Mouse (Mus musculus): ENCODE measurements around the gene Stum.
"Not testable (repeated sequence)": the region's sequence is repeated elsewhere in the genome, so short reads cannot be mapped to it uniquely, and the experiment has no call there.

Stum gene

DNA sequence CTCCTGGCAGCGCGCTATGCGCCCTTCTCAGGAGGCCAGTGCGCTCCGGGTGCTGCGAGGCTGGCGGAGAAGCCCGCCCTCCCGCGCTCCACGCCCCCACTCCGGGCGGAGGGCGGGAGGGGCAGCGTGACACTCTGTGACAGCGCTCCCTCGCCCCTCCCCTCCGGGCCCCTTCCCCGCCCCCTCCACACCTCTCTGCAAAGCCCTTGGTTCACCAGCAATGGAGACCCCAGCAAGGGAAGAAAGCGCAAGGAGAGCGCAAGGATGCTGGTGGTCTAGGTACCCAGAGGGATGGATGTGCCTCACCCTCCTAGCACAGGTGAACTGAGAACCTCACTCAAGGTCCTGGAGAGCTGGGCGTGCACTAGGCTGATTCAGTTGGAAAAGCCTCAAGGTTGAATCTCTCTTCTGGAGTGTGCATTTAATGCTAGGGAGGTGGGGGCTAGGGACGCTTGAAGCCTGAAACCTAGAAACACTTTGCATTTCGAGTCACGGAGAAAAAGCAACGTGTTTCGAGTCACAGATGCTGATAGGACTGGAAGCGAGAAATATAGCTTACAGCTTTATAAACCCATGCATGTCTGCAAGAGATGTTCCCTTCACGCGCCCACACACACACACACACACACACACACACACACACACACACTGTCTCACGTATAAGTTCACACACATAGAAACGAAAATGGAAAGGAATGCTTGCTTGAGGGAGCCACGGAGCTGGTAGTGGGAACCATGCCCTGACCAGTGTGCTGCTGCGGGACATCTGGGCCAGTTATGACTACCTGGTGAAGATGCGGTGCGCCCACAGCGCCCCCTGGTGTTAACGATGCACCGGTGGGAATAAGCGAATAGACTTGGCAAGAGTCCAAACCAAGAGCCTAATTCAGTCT lies at the start of gene Stum:
Gene Stum (minus strand): TSS at position 106 of the 893 bp plus-strand sequence.
- DNase-seq = peak; percentile 62 to 80

DNA sequence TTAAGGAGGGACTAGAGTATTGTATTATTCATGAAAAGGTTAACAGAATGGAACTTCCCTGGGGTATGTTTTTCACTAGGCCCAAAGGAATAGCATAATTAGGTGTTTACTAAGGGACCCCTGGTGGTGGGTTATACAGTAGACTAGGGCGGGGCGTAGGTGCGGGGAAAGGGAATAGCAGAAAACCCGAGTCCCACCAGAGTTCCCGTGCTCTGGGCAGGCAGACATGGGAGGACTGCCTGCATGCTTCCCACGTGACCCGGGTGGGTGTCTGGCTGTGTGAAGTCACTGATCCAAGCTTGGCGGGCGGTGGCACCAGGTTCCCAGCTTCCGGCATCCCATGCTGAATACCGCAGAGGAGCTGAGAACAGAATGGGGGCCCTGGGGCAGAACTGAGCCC lies 49.4 kb upstream of the Stum start:
- DNase-seq = no peak

DNA sequence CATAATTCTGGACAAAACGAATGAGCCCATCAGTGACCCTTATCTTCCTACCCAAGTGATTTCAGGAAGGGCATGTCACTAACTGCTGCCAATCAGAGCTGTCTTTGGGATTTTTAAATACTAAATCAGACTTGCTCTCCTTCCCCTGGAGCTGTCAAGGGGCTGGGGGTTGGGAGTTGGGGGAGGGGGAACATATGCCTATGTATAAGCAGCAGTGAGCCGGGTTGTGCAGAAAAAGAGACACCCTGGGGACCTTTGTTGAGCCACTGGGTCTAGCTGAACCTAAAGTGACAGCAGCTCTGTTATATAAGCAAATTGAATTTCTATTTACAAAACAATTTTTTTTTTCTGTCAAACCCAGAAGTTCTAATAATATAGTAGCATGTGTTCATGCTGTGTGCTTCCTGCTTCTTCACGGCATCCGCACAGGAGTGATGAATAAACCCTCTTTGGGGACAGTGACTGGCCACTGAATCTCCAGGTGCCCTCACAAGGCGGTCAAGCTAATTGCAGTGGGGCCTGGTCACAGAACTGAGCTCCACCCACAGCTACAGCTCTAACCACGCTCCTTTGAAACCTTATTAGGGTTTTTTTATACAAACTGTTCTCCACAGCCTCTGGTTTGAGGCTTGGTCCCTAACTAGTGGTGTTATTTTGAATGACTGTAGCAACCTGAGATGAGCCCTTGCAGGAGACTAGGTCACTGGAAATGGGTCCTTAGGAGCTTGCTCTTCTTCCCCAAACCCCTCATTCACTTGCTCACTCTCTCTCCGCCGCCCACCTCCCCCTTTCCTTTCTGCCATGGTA lies 47.4 kb upstream of the Stum start:
- DNase-seq = no peak

DNA sequence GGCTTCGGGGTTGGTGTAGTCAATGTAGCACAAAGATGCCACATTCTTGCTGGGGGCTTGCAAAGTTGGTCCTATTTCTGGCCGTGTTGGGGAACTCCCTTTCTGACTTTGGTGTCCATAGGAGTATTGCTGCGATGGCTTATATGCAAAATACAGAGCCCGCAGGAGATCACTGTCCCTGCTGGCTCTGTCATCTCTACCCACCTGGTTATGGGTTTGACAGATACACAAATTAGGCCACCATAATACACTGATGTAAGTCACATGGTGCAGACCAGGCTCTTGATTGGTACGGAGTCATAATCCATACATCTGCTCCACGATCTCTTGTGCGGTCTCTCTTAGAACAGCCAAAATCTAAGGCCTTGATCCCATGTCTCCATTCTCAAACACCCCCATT lies 46.5 kb upstream of the Stum start:
- DNase-seq = no peak

DNA sequence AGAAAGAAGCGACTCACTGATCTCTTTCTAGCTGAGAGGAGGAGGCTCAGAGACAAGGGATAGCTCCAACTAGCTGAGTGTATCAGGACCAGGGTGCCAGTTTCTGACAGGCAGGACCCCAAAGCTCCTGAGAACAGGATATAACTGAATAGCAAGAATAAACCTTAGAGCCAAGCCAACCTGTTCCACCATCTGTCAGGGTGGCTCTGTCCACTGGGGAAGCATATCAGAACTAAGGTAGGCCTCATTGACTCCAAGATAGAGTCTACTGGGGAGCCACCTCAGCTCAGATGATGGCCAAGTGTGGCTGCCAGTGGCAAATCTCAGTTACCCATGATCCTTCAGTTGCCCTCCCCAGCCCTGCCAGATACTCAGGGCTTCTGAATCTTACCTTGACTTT lies 42.0 kb upstream of the Stum start:
- no peak for DNase-seq

DNA sequence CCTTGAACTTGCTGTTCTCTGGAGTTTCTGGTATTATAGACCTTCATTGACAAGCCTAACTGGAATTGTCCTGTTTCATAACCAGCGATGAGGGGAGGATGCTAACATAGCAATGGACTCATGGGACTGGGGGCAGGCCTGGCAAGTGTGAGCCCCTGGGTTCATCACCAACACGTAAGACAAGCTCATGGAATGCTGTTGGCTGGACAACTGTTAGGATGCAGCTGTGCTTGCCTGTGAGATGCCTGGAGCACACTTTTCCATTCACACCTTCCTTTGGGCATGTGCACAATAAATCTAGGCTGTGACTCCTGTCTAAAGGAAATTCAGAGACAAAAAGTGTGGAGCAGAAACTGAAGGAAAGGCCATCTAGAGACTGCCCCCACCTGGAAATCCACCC lies 40.0 kb upstream of the Stum start:
- DNase-seq = no peak

DNA sequence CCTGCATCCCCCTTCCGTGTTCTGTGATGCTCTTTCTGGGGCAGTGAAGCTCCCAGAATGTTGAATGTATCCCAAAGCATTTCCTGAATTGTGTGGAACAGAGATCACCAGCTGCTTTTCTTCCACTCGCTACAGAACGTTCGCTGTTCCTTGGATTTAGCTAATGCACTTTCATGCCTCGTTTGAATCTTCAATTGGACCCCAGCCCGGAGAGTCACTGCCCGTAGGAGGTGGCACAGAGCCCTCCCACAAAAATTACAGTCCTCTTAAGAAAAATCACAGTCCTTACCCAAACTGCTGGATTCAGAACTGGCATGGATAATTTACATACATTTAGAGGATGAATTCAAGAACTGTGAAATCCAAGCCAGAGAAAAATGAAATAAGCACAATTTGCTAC lies 36.9 kb upstream of the Stum start:
- no peak for DNase-seq

DNA sequence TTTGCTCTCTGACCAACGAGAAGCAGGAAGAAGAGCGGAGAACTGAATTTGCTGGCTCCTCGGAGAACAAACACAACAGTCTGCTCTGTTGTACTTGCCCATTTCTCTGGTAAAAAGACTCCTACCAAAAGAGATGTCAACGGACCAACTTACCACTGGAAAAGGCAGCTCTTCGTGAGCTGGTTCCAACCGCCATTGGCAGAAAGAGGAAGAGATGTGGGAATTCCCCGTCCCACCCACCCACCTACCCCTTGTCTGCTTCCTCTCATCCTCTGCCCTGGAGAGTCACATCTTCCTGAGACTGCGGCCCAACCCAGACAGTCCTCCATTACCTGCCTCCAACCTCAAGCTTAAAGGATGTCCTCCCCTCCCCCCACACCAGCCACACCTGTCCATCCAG lies 36.2 kb upstream of the Stum start:
- no peak for DNase-seq

DNA sequence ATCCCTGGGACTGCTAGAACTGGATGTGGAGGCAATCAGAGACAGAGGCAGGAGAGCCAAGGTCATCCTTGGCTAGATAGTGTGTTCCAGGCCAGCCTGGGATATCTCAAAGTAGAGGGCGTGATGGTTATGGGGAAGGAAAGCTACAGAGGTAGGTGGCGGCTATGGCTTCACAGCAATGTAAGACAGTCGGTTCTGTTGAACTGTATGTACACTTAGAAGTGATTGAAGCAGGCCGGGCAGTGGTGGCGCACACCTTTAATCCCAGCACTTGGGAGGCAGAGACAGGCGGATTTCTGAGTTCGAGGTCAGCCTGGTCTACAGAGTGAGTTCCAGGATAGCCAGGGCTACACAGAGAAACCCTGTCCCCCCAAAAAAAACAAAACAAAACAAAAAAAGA lies 35.6 kb upstream of the Stum start:
- not testable (repeated sequence) for DNase-seq

DNA sequence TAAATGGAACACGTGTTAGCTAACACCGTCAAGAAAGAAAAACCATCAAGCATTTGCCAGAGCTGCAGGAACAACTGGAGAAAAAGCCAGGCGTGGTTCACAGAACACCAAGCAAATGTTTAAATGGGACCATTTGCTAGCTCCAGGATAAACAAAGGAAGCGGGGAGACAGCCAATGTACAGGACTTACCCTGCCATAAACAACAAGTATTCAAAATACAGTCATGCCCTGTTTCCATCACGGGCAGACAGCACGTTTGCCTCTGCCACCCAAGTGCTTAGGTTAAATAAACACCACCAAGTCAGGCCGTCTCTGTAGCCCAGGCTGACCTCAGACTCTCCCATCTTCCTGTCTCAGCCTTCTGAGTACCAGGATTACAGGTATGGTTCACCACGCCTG lies 35.1 kb upstream of the Stum start:
- no peak for DNase-seq

DNA sequence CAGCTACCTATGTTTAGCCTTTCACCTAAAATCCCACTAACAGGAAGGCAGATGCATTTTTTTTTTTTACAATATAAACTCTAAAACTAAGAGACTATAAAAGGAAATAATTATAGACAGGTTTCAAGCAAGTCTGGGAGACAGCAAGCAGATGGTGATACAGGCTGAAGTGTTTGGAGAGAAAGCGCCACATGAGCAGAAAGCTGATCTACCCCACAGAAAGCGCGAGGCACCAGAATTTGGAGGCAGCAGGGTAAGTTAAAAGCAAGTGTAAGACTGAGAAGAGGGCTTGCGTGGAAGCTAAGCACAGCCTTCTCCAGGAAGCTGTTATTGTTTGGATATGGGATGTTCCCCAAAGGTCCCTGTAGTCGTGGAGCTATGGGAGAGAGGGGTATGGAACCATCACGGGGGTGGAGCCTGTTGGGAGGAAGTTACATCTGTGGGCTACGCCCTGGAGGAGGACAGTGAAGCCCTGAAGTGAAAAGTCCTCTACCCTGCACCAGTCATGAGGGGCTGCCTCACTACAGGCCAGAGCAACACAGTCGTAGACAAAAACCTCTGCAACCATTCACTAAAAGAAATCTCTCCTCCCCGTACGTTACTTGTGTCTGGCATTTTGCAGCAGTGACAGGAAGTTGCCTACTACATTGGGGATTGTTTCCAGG lies 34.2 kb upstream of the Stum start:
- no peak for DNase-seq

DNA sequence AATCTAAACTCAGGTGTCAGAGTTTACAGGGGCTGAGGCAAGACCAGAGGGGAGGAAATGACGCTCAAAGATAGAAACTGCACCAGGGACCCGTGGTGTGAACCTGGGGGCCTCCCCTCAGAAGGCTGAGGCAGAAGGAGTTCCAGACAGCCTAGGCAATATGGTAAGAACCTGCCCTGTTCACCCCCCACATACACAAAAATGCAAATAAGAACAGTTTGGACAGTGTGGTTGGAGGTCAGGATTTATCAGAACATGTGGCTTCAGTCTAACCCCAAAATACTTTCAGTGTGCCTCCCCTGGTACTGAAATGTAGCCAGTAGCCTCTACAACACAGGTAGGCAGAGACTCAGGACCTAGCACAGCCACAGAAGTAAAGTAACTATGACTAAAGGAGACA lies 30.8 kb upstream of the Stum start:
- no peak for DNase-seq

DNA sequence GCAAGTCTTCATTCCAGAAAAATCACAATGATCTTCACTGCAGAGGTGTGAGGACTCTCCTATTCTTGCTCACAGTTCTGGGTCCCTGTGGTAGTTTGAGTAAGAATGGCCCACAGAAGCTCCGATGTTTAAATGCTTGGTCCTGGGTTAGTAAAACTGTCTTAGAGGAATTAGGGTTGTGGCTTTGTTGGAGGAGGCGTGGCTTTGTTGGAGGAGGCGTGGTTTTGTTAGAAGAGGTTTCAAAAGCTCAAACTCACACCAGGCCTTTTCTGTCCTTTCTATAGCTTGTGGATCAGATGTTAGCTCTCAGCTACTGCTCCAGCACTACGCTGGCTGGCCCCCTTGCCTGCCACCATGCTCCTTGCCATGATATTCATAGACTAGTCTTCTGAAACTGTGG lies 27.6 kb upstream of the Stum start:
- peak in 1 of 2 experiments; percentile 37 for DNase-seq

DNA sequence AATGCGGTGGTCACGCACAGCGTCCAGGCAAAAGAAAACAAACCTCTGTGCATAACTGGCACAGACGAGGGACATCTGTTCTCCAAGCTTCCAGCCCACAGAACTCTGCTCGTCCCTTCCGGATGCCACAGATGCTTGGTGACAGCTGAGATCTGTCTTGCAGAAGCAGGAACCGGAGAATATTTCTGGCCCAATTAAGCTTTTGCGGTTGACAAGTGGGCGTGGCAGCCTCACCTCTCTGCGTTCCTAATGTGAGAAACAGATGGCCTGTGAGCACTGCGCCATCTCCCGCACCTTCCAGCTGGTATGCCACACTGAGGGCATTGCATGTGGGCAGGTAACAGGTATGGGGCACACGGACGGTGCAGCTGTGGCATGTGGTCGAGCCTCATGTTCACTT lies 27.1 kb upstream of the Stum start:
- DNase-seq = peak; percentile 43 to 52

DNA sequence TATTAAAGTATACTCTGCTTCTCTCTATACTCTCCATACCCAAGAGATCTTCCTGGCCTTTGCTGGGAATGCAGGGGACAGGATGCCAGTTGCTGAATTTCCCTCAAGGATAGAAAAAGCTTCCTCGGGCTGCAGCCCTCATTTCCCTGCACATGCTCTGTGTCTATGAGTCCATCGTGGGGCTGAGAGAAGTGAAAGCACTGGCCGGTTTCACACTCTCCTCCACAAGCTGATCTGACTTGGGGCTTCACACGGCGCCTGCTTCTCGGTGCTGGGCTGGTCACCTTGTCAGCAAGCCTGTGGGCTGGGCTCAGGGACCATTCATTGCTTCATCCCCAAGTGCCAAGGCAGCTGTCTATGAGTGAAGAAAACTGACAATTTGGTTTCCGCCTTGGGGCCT lies 25.4 kb upstream of the Stum start:
- no peak for DNase-seq

DNA sequence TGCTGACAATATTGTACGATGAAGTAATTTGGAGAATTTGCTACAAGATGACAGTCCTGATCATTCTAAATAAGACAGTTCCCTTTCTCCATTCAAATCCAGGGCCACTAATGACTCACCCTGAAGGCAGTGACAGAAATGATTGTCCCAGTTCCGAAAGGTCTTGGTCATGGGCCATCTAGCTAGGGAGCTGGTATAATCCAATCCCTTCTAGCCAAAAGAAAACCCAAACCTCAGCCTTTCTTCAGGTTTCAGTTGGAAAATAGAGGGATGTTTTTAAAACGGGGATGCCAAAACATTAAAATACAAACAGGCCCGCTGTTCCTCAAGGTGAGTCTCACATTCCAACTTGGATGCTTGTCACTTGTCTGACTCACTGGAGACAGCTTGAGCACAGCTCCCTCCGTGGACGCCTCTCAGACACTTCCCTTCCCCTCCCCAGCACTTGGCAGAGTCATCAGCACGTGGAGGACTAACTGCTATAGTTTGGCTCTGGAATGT lies 24.0 kb upstream of the Stum start:
- DNase-seq = no peak

DNA sequence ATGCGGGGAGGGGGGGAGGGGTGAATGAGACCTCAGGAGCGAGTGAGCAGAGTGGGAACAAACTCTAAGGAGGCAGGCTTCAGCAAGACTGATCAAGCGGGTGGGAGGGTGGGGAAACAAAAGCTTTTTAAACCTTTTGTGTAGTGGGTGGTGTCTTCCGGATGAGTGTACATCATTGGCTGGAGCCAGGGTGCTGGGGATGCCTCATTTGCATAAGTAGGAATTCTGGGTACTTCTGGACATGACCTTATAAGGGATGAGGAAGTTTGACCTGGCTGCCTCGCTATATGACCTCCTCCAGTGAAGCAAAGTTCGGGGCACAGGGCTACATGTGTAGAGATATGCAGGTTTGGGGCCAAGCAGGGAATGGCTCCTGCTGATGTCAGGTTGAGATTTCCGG lies 23.0 kb upstream of the Stum start:
- DNase-seq = no peak

DNA sequence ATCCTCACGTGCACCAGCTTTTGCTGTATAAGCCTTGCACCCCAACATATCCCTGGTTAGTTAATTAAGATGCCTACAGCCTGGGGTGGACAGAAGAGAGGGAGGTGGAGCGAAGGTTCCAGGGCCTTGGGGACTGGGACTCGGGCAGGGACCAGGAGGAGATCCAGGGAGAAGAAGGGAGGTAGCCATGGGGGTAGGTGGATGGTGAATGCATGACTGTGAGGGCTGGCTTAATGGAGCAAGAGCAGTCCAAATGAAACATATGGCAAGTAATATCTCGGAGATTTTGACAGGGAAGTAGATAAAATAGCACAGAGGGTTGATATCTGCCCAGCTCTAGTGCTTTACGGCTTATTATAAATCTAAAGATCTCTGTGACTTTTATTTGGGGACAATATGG lies 21.6 kb upstream of the Stum start:
- no peak for DNase-seq

DNA sequence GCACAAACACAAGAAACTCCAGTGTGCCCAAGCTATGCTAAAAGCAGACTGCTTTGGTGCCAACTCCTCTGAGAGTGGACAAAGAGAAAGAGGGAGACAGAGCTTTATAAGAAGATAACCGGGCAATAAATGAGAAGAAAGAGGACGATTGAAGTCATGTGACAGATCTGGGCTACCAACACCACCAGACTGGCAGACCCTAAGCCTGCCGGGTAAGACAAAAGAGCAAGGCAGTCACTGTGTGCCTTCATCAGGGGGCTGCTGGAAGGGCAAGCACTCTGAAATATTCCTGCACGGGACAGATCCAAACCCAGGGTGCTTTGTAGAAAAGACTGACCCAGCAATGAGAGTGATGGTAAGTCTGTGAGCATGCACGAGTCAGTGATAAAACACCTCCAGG lies 20.2 kb upstream of the Stum start:
- DNase-seq = no peak

DNA sequence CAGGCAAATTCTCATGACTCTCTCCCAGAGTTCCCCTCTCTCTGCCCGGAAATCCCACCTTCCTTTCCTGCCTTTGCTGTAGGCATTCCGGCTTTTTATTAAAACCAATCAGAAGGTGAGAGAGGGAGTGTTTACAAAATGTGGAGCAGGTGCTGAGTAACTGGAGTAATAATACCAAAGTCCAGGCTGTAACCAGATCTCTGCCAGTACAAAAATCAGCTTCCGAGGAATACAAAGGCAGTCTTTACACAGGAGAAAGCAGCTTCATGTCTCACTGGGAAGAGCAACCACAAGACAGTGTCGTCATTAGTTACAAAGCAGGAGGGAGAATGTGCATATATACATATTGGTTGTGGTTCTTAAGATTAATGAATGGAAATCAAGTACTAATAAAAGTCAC lies 19.3 kb upstream of the Stum start:
- DNase-seq = no peak

DNA sequence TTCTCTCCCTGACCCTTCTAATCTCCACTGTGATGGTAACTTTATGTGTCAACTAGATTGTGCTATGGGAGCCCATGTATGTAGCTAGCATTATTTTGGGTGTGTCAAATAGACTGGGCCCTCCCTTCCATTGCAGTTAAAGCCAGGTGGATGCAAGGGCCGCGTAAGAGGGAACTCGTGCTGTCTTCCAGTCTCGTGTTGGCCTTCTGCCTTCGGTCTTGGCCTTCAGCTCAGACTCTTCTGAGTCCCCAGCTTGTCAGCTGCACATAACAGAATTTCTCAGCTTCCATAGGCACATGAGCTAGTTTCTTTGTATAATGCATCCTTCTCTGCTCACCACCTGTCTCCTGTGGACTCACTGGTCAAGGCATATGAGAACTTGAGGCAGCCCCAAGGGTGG lies 17.3 kb upstream of the Stum start:
- DNase-seq = no peak

DNA sequence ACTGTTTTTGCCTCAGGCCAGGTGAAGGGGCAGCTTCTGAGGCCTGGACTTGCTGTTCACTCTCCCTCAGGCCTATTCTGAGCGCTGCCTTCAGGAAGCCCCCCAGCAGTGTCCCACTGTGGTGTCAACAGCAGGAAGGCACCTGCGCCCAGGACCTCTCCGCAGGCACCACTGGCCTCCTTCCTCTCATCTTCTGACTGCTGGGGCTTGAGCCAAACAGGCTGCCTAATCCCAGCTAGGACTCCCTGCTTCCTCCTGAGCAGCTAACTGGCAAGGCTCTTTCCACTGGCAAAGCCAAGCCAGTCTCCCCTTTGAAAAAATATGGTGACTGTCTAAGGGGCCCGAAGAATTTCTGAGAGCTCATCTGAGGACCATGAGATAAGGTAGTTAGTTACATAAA lies 16.9 kb upstream of the Stum start:
- no peak for DNase-seq

DNA sequence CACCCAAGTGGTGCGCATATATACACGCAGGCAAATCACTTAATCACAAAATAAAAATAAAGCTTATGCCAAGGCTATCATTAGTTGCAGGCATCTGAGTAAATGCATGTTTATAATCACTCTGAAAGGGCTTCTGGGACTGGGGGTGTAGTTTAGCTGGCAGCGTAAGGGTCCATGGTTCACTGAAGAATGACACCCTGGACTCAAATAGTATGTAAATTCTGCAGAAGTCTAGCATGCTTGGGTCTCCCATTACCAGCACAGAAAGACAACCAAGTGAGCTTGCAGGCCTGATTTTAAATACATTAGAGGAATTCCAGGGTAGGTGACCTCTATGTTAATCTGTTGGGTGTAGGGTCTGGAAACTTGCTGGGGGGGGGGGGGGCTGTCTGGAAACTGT lies 16.5 kb upstream of the Stum start:
- DNase-seq = no peak

DNA sequence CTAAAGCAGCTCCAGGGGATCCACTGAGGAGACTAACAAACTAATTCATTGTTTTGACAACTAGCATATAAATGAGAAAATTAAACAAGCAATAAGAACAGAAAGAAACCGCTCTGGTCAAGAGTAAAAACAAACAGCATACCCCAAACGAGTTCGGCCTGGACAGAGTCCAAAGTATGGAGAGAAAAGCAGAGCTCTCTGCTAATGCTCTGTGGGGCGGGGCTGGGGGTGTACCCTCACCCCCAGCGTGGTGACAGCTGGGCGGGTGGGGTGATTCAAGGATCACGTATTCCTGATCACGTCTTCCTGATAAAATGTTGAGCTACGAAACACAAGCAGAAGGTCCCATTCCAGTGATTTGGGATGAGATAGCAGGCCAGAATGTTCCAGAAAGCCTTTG lies 9.5 kb upstream of the Stum start:
- DNase-seq = no peak
